Mouse (Mus musculus): ENCODE data around the gene Tnks2.

The Tnks2 gene

GRCm38 (mm10) chr19:36896791-36897569, 62.9 kb downstream of the Tnks2 start:
- DNase-seq (ENCODE audit: extremely low read depth, low read depth), result no peak

- no peak for DNase-seq (ENCODE audit: extremely low read depth, low read depth)
These were observed 63.7 kb downstream of the Tnks2 start for GRCm38 (mm10) chr19:36897778-36898177.

DNA sequence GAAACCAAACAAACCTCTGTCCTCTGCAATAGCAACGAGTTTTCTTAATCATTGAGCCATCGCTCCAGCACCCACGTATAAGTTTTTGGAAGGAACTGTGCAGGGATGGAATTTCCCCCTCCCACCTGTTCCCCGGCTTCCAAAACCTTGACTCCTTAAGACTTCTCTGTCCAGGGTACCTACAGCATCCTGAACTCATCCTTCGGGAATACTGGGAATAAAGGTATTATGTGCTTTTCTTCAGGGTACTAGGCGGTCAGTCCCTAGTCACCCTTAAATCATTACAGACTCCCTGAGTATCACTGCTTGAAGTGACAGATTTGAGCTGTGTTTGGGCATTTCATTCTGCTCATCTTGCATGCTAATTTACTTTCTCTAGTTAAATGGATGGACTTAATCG, 69.3 kb downstream of the Tnks2 start:
- DNase-seq (ENCODE audit: extremely low read depth, low read depth), result no peak

DNA sequence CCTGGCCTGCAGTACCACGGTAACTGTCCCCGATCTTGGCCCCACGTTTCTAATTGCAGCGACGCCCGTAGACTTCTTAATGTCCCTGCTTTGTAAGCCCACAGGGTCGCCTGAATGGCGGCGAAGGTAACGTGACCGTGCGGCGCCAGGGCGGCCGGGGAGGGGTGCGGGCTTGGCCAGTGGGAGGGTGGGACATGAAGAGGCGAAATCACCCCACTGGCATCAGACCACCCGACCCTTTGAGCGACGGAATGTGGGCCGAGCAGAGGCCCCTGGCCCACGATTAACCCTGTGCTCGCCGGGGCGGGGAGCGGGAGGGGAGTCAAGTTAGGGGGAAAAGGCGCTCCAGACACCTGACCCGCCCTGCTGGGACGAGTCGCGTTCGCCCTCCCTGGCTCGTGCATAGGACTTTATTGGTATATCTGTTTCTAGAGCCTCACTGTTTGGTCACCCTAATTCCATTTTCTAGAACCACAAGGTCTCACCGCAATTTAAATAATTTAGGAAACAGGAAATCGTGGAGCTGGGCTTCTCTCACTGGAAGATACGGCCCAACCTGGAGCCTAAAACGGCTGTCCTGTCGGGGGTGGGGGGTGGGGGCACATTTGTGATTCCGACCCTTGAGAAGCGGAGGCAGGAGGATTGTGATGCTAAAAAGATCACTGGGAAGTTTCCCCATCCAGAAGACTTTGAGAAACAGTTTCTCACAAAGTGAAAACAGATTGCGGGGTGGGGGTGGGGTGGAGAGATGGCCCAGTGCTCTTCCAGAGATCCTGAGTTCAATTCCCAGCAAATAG, 70.4 kb downstream of the Tnks2 start:
- DNase-seq (ENCODE audit: extremely low read depth, low read depth), result no peak

DNA sequence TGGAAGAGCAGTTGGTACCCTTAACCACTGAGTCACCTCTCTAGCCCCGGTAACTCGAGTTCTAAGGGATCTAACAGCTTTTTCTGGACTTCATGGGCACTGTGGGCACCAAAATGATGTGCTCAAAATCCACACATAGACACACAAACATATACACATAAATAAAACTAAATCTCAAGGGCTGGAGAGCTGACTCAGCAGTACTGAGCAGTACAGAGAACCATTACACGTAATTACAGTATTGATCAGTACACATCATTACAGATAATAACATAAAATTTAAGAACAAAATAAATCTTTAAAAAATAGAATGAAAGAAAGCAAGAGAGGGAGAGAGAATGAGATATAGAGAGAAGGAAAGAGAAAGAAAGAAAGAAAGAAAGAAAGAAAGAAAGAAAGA, 75.1 kb downstream of the Tnks2 start:
- no peak for DNase-seq (ENCODE audit: extremely low read depth, low read depth)

GRCm38 (mm10) chr19:36909676-36910292, 75.8 kb downstream of the Tnks2 start:
- DNase-seq (ENCODE audit: extremely low read depth, low read depth), result no peak

GRCm38 (mm10) chr19:36910424-36911045, 76.5 kb downstream of the Tnks2 start:
- DNase-seq (ENCODE audit: extremely low read depth, low read depth), result no peak

- DNase-seq (ENCODE audit: extremely low read depth, low read depth), result no peak
These were observed 79.0 kb downstream of the Tnks2 start for GRCm38 (mm10) chr19:36913064-36913463.

- DNase-seq (ENCODE audit: extremely low read depth, low read depth), result no peak
These were observed 82.2 kb downstream of the Tnks2 start for GRCm38 (mm10) chr19:36916206-36916605.

DNA sequence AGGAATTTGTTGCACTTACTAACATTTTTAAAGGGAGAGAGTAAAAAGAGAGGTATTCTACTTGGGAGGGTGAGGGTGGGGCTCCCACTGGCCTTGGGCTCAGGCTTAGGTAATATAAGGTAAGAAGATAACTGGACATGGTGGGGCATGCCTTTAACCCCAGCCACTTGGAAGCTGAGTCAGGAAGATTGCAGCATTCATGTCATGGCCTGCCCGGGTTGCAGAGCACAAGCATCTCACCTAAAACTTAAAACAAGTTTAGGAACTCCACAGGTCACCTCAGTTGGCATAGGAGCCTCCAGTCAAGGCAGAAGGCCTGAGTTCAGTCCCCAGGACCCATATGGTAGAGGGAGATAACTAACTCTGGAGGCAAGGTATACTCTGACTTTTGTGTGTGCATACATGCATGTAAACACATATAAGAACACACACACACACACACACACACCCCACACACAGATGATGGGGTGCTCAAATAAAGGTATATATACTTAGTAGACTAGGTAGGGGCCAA, 82.9 kb downstream of the Tnks2 start:
- no peak for DNase-seq (ENCODE audit: extremely low read depth, low read depth)

GRCm38 (mm10) chr19:36918441-36919301, 84.6 kb downstream of the Tnks2 start:
- DNase-seq (ENCODE audit: extremely low read depth, low read depth), result peak; percentile 34

GRCm38 (mm10) chr19:36919466-36919865, 85.4 kb downstream of the Tnks2 start, which contains the start of gene Fgfbp3:
TSS of gene Fgfbp3 (minus strand) at chr19:36919615.
- peak; percentile 92 for DNase-seq (ENCODE audit: extremely low read depth, low read depth)

DNA sequence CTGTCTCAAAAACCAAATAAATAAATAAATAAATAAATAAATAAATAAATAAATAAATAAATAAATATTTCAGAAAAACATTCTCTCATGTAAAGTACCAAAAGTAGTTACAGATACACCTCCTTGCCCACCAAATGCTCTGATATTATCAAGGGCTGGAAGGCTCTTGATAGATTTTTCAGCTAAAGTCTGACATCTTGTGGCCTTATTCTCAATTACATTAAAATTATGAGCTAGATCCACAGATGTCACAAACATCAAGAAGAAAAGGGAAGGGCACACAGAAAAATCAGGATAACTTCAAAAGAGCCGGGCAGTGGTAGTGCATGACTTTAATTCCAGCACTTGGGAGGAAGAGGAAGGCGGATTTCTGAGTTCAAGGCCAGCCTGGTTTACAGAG, 88.0 kb downstream of the Tnks2 start:
- DNase-seq (ENCODE audit: extremely low read depth, low read depth), result no peak

- DNase-seq (ENCODE audit: extremely low read depth, low read depth), result no peak
These were observed 88.9 kb downstream of the Tnks2 start for GRCm38 (mm10) chr19:36922936-36923335.

DNA sequence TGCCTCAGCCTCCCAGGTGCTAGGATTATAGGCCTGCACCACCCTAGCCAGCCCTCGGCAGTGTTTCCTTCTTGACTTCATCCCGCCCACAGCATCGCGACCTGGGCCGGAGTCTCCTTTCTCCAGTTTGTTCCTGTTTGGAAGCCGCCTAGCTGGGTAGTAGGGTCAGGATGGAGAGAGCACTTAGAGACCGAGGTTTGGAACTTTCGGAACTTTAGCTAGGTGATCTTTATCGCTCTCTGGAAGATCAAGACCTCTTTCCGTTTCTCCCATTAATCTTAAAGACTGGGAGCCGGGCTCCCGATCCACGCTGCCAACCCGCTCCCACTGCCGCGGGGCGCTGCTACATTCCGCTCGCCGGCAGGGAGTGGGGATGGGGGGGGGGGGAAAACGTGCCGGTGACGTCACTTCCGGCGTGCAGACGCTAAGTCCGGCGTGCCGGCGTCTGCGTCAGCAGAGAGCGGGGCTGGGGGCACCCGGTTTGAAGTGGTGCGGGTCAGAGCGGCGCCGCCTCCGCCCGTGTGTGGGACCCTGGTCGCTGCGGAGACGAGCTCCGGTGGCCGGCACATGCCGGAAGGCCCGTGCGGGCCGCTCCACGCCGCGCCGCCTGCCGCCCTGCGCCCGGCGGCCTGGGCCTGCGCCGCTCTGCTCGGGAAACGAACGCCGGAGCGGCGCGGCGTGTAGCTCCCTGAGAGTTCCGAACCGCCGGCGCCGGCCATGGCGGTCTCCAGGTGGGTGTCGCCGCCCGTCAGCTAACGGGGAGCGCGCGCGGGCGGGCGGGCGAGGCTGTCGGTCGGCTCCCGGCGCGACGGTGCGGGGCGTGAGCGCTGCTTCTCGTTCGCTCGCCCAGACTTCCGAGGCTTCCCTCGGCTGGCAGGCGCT, 91.9 kb downstream of the Tnks2 start, which contains the start of gene Btaf1:
Btaf1 (plus strand) TSS at position 409 of the 882 bp plus-strand sequence.
- DNase-seq (ENCODE audit: extremely low read depth, low read depth), result peak; percentile 60

GRCm38 (mm10) chr19:36926553-36927236, 92.7 kb downstream of the Tnks2 start:
- peak; percentile 47 for DNase-seq (ENCODE audit: extremely low read depth, low read depth)

DNA sequence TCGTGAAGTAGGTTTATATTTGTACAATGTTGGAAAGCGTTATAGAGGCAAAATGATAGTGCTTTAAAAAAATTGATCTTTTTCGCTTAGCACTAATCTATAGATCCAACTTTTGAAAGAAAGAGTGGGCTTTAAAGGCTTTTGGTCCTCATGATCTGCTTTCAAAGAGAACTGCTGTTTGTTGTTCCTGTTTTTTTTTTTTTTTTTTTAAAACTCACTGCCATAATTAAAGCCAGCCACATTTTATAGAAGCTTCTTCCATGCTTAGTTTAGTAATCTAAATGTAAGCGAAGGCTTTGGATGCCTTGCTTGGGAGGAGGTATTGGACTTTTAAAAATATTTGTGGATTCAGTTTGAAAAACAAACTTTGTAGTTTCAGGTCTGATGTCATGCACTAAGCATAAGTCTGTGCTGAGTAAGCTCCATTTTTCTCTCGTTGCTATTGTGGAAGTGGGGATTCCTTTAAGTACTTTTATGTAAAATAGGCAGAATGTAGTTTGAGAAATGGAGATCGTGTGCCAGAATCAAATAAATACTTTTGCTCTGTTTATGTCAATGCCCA, 93.8 kb downstream of the Tnks2 start:
- peak; percentile 43 for DNase-seq (ENCODE audit: extremely low read depth, low read depth)

DNA sequence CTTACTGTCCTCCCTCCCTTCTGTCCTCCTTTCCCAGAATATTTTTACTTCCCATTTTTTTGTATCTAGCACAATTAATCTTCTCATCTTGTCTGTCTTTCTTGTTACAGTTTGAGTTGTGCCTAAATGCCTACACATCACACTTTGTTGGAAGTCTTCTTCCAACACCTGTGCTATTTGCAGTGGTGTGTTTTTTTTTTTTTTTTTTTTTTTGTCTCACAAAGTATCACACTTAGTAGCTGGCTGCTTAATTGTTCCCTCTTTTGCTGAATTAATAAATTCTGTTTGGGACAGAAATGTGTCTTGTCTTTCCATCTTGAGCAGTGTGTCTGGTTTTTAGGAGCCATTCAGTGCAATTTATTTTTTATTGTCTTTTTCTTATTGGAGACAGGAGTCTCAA, 95.8 kb downstream of the Tnks2 start:
- DNase-seq (ENCODE audit: extremely low read depth, low read depth), result no peak

All from MEL-GATA-1-ER (cell line).